Mouse (Mus musculus) forebrain, embryonic 10.5 days (tissue): Measurements from ENCODE around the gene Atg13. TPM values are rescaled to one million over a fixed set of nuclear protein-coding genes. Genes with fewer than 3 reads are reported as not detected.

Experiments
- DNase-seq: peaks from one replicate; pipeline ENCODE4 v3.0.0-alpha.2; 2017; ENCODE audit warnings: low spot score; ENCODE audit errors: extremely low spot score
- H3K27ac ChIP-seq: fragments of 300-500 bp; sonication (generic); 2 replicates; pipeline ENCODE4 v1.5.1; 2016; ENCODE audit warnings: mild to moderate bottlenecking
- H3K27me3 ChIP-seq: fragments of 300-500 bp; sonication (generic); 2 replicates; pipeline ENCODE4 v1.6.1; 2016; ENCODE audit warnings: mild to moderate bottlenecking; ENCODE audit not compliant: poor library complexity, severe bottlenecking
- H3K36me3 ChIP-seq: fragments of 300-500 bp; sonication (generic); replicated peaks from 2 replicates; pipeline ENCODE4 v1.6.1; 2016; ENCODE audit warnings: mild to moderate bottlenecking, moderate library complexity
- H3K4me1 ChIP-seq: fragments of 300-500 bp; sonication (generic); 2 replicates; pipeline ENCODE4 v1.6.1; 2016
- H3K4me3 ChIP-seq: fragments of 300-500 bp; sonication (generic); 2 replicates; pipeline ENCODE4 v1.5.1; 2016; ENCODE audit warnings: mild to moderate bottlenecking, moderate library complexity
- H3K9me3 ChIP-seq: fragments of 300-500 bp; sonication (generic); 2 replicates; pipeline ENCODE4 v1.6.1; 2016; ENCODE audit warnings: mild to moderate bottlenecking, moderate library complexity
- WGBS: fragments of 180-500 bp; shearing (Covaris S2); methylation state at CpG from one replicate; pipeline ENCODE4 v1.1.7; 2016; 5-methylcytosine and 5-hydroxymethylcytosine counted together
- polyA plus RNA-seq: library from polyadenylated mRNA; unstranded; fragments of >200 nt; fragmentation: Nextera tagmentation; extraction: Ambion mirVana; gene quantifications from 2 replicates; pipeline ENCODE4 v1.2.1, GENCODE M21; 2016

Atg13 gene
- polyA plus RNA-seq, 1 experiment from 2014 or later = 20.6 TPM

- no peaks in the 10 kb centered on the region for H3K27me3 ChIP-seq
- no peaks in the 10 kb centered on the region for H3K9me3 ChIP-seq
- H3K36me3 ChIP-seq = peaks cover 26% of the 10 kb centered on the region
- no peak for DNase-seq
- H3K27ac ChIP-seq = no peak overlapping the region
- H3K4me3 ChIP-seq = no peak overlapping the region
- 90% methylated on average over 6 of the region's 6 CpGs for WGBS
- H3K4me1 ChIP-seq = no peaks in the 10 kb centered on the region
Measured at GRCm38 (mm10) chr2:91718276-91718675, 7.9 kb upstream of the Atg13 start.

GRCm38 (mm10) chr2:91714921-91715320 lies 4.5 kb upstream of the Atg13 start:
- WGBS = 84% methylated on average over 1 of the region's 1 CpGs
- Histone ChIP-seq H3K27ac (no peak overlapping the region), H3K36me3 (peaks cover 17% of the 10 kb centered on the region; the same call in 1 of the 2 replicates), H3K4me3 (no peak overlapping the region), H3K9me3 (no peaks in the 10 kb centered on the region), H3K4me1 (peaks cover 14% of the 10 kb centered on the region), H3K27me3 (no peaks in the 10 kb centered on the region)
- DNase-seq = no peak

GRCm38 (mm10) chr2:91711256-91711925 lies 1.0 kb upstream of the Atg13 start:
- Histone ChIP-seq H3K27ac (peak overlapping the region; percentile 91), H3K4me1 (peaks cover 21% of the 10 kb centered on the region), H3K36me3 (peaks cover 14% of the 10 kb centered on the region; the same call in 1 of the 2 replicates), H3K9me3 (no peaks in the 10 kb centered on the region), H3K4me3 (peak overlapping the region; percentile 91), H3K27me3 (no peaks in the 10 kb centered on the region)
- no peak for DNase-seq
- 7% methylated on average over 8 of the region's 8 CpGs for WGBS

- no peak for DNase-seq
- Histone ChIP-seq H3K27me3 (no peaks in the 10 kb centered on the region), H3K9me3 (no peaks in the 10 kb centered on the region), H3K4me3 (no peak overlapping the region), H3K36me3 (peaks cover 4% of the 10 kb centered on the region; the same call in 1 of the 2 replicates), H3K27ac (no peak overlapping the region), H3K4me1 (peaks cover 21% of the 10 kb centered on the region)
- WGBS = 95% methylated on average over 6 of the region's 6 CpGs
Measured at GRCm38 (mm10) chr2:91708361-91708760, 2.0 kb downstream of the Atg13 start.

- H3K27me3 ChIP-seq = no peaks in the 10 kb centered on the region
Measured at GRCm38 (mm10) chr2:91706456-91706855, 3.9 kb downstream of the Atg13 start.

GRCm38 (mm10) chr2:91705736-91706135 lies 4.6 kb downstream of the Atg13 start:
- peaks cover 9% of the 10 kb centered on the region for H3K4me1 ChIP-seq
- no peak overlapping the region for H3K4me3 ChIP-seq
- no peaks in the 10 kb centered on the region for H3K27me3 ChIP-seq
- no peaks in the 10 kb centered on the region for H3K9me3 ChIP-seq
- WGBS = 87% methylated on average over 6 of the region's 6 CpGs
- H3K27ac ChIP-seq = no peak overlapping the region
- no peak for DNase-seq
- no peaks in the 10 kb centered on the region for H3K36me3 ChIP-seq

More at GRCm38 (mm10) chr2:91706456-91706855, 3.9 kb downstream of the Atg13 start:
- H3K27ac ChIP-seq = no peak overlapping the region
- DNase-seq = no peak
- H3K9me3 ChIP-seq = no peaks in the 10 kb centered on the region
- peaks cover 12% of the 10 kb centered on the region for H3K4me1 ChIP-seq
- no peaks in the 10 kb centered on the region for H3K36me3 ChIP-seq
- H3K4me3 ChIP-seq = no peak overlapping the region

- no peak overlapping the region for H3K27ac ChIP-seq
- DNase-seq = no peak
- WGBS = 96% methylated on average over 2 of the region's 2 CpGs
- H3K9me3 ChIP-seq = no peaks in the 10 kb centered on the region
- H3K27me3 ChIP-seq = no peaks in the 10 kb centered on the region
- no peak overlapping the region for H3K4me3 ChIP-seq
- no peaks in the 10 kb centered on the region for H3K4me1 ChIP-seq
- no peaks in the 10 kb centered on the region for H3K36me3 ChIP-seq
Measured at GRCm38 (mm10) chr2:91701366-91701765, 9.0 kb downstream of the Atg13 start.

- Histone ChIP-seq H3K27ac (no peak overlapping the region), H3K4me1 (no peaks in the 10 kb centered on the region), H3K36me3 (peaks cover 6% of the 10 kb centered on the region), H3K4me3 (no peak overlapping the region), H3K27me3 (no peaks in the 10 kb centered on the region), H3K9me3 (no peaks in the 10 kb centered on the region)
- 88% methylated on average over 1 of the region's 1 CpGs for WGBS
- DNase-seq = no peak
Measured at GRCm38 (mm10) chr2:91699225-91699624, 11.2 kb downstream of the Atg13 start.

- no peaks in the 10 kb centered on the region for H3K27me3 ChIP-seq
- WGBS = 76% methylated on average over 1 of the region's 1 CpGs
Measured at GRCm38 (mm10) chr2:91696225-91696590, 14.2 kb downstream of the Atg13 start.

GRCm38 (mm10) chr2:91695436-91696224 lies 14.7 kb downstream of the Atg13 start:
- Histone ChIP-seq H3K9me3 (no peaks in the 10 kb centered on the region), H3K4me1 (no peaks in the 10 kb centered on the region), H3K4me3 (no peak overlapping the region), H3K36me3 (peaks cover 15% of the 10 kb centered on the region), H3K27me3 (no peaks in the 10 kb centered on the region), H3K27ac (no peak overlapping the region)
- no peak for DNase-seq
- 91% methylated on average over 10 of the region's 10 CpGs for WGBS

More at GRCm38 (mm10) chr2:91696225-91696590, 14.2 kb downstream of the Atg13 start:
- DNase-seq = no peak
- Histone ChIP-seq H3K4me3 (no peak overlapping the region), H3K9me3 (no peaks in the 10 kb centered on the region), H3K36me3 (peaks cover 15% of the 10 kb centered on the region), H3K27ac (no peak overlapping the region), H3K4me1 (no peaks in the 10 kb centered on the region)

- H3K27ac ChIP-seq = no peak overlapping the region
- H3K36me3 ChIP-seq = peaks cover 37% of the 10 kb centered on the region
Measured at GRCm38 (mm10) chr2:91689452-91689851, 20.9 kb downstream of the Atg13 start.

GRCm38 (mm10) chr2:91683919-91684318 lies 26.5 kb downstream of the Atg13 start:
- DNase-seq = no peak
- 80% methylated on average over 8 of the region's 8 CpGs for WGBS

More at GRCm38 (mm10) chr2:91689452-91689851, 20.9 kb downstream of the Atg13 start:
- Histone ChIP-seq H3K4me3 (no peak overlapping the region), H3K9me3 (no peaks in the 10 kb centered on the region), H3K27me3 (no peaks in the 10 kb centered on the region), H3K4me1 (no peaks in the 10 kb centered on the region)
- no peak for DNase-seq
- 90% methylated on average over 7 of the region's 7 CpGs for WGBS

GRCm38 (mm10) chr2:91682850-91683249 lies 27.5 kb downstream of the Atg13 start:
- DNase-seq = no peak
- Histone ChIP-seq H3K27me3 (no peaks in the 10 kb centered on the region), H3K9me3 (no peaks in the 10 kb centered on the region), H3K4me3 (no peak overlapping the region), H3K27ac (no peak overlapping the region), H3K4me1 (no peaks in the 10 kb centered on the region), H3K36me3 (peaks cover 49% of the 10 kb centered on the region)
- WGBS = 64% methylated on average over 4 of the region's 4 CpGs

More at GRCm38 (mm10) chr2:91683919-91684318, 26.5 kb downstream of the Atg13 start:
- Histone ChIP-seq H3K4me3 (no peak overlapping the region), H3K27ac (no peak overlapping the region), H3K4me1 (no peaks in the 10 kb centered on the region), H3K9me3 (no peaks in the 10 kb centered on the region), H3K27me3 (no peaks in the 10 kb centered on the region), H3K36me3 (peaks cover 48% of the 10 kb centered on the region)
